Mouse (Mus musculus) cerebellum, adult 11 months (tissue): Measurements from ENCODE around the gene Dgkg.
A peak's percentile ranks its signal among the peaks of the same experiment; 100 is the strongest.

ENCODE experiments used
- DNase-seq: peaks from one replicate; pipeline ENCODE4 v3.0.0; 2022

Dgkg gene

DNA sequence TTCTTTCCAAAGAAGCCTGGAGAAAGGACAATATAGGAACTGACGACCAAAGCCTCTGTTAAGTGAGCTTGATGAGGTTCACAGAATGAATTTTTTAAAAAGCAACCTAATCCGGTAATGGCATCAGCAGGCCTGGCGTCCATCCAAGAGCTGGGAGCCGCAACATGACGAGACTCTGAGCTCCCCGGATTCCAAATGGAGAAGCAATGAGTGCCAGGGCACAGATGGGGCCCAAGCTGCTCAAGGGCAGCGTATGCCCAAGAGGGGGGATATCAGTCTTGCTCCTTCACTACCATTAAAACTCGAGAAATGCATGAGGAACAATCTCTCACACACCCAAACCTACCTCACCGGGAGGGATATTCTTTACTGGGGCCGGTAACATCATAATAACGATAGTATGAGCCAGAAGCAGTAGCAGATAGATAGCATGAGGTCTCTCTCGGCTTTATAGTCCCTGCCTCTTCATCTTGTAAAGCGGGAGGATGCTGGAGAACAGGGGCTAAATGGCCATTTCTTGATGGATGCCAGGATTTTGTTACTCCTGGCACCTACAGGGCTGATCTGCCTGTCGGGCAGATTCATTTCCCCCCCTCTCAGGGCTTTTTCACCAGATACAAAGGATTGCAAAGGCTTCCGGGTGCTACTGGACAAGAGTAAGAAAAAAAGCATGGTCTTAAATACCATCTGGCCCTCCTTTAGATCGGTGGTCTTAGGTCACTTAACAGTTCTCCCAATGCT is 226.6 kb downstream of the Dgkg start:
- DNase-seq = peak; percentile 83

DNA sequence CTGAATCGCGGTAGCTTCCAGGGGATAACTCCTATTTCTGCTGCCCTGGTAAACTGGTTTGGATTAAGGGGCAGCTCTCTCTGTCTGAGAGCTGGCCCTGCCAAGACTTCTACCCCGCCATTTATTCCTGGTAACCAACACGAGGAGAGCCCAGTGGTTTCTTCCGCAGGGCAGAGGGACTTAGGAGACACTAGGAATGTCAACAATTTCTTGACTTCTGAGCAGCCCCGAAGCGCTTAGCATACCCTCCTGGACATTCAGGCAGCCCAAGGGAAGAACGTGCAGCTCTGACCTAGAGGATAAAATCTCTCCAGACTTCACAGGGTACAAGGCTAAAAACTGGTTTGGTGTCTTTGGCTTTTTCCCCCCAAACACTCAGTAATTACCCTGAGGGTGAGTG is 227.6 kb downstream of the Dgkg start:
- no peak for DNase-seq

DNA sequence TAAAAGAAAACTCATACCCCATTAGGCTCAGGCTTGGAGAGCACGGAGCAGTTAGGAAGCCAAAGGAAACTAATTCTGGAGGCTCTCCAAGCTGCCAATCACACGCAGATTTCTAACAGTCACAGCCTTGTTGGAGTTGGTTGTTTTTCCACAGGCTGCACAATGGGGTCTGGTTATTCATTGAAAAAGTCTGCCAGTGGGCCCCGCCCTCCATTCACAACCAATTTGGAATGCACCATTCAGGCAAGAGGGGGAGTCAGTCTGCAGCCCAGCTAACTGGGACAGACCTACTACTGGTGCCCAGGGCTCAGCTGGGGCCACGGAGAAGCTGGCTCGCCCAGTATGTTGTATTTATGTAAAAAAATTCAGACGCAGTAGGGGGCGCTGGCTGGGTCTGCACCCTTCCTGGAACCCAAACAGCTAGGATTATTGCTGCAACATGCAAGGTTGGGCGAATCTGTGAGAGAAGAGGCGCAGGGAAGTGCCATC is 228.1 kb downstream of the Dgkg start:
- DNase-seq = peak; percentile 74

DNA sequence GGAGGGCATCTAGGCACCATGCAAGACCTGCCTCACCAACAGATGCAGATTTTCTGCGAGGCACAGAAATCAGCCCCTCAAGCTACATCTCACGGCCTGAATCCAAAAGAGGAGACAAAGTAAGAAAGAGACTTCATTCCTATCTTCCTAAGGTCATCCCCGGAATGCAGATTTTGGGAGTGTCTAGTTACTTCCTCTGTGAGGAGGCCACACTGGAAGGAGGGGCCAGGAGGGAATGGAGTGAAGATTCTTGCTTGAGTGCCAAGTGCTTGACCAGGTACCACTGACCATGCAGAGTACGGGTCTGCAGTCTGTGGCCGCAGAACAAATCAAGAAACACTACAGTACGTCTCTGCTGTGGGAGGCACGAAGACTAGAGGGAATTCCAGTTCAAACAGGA is 230.2 kb downstream of the Dgkg start:
- DNase-seq = no peak

DNA sequence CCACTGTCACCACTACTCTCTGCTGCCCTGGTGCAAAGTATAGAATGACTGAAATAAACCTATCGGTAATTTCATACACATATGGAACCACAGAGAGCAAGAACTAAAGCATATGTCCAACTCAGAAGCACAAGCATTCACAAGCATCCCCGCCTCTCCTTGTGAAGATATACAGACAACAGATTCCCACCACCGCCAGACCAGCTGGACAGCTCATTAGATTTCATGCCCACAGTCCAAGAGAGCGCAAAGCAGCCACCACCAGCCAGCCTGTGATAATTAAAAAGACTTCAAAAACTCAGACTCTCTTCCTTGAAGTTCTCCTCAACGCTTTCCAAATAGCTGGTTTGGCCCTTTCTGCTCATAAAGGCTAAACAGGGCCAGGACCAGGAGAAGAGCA is 234.8 kb downstream of the Dgkg start:
- DNase-seq = no peak
